Mouse (Mus musculus) intestine, postnatal 0 days (tissue): Measurements from ENCODE around the gene Echdc2. TPM values are rescaled to one million over a fixed set of nuclear protein-coding genes. Genes with fewer than 3 reads are reported as not detected.
A peak's percentile ranks its signal among the peaks of the same experiment; 100 is the strongest.

Experiments
- ATAC-seq: fragments of 200-750 bp; cut with Nextera tagmentation; 2 replicates; pipeline ENCODE4 v1.8.0; 2017; ENCODE audit warnings: mild to moderate bottlenecking, moderate TSS enrichment, moderate library complexity
- H3K27ac ChIP-seq: fragments of 300-500 bp; sonication (generic); 2 replicates; pipeline ENCODE4 v1.5.1; 2014; ENCODE audit warnings: mild to moderate bottlenecking, low read depth, low read length, moderate library complexity
- H3K27me3 ChIP-seq: fragments of 300-500 bp; sonication (generic); replicated peaks from 2 replicates; pipeline ENCODE4 v1.6.1; 2014; ENCODE audit warnings: low read length, mixed read lengths; ENCODE audit not compliant: control insufficient read depth, insufficient read depth
- H3K36me3 ChIP-seq: fragments of 300-500 bp; sonication (generic); 2 replicates; pipeline ENCODE4 v1.6.1; 2014; ENCODE audit warnings: mild to moderate bottlenecking, moderate library complexity; ENCODE audit not compliant: control insufficient read depth, insufficient read depth
- H3K4me1 ChIP-seq: fragments of 300-500 bp; sonication (generic); replicated peaks from 2 replicates; pipeline ENCODE4 v1.6.1; 2014; ENCODE audit warnings: antibody characterized with exemption, low read length, mixed read lengths; ENCODE audit not compliant: control insufficient read depth, insufficient read depth
- H3K4me2 ChIP-seq: fragments of 300-500 bp; sonication (generic); replicated peaks from 2 replicates; pipeline ENCODE4 v1.6.1; 2014; ENCODE audit warnings: low read depth, mild to moderate bottlenecking, moderate library complexity
- H3K4me3 ChIP-seq: fragments of 300-500 bp; sonication (generic); 2 replicates; pipeline ENCODE4 v1.5.1; 2014; ENCODE audit warnings: low read depth, low read length
- H3K9ac ChIP-seq: fragments of 300-500 bp; sonication (generic); 2 replicates; pipeline ENCODE4 v1.6.1; 2014; ENCODE audit warnings: mild to moderate bottlenecking, low read depth, low read length
- H3K9me3 ChIP-seq: fragments of 300-500 bp; sonication (generic); 2 replicates; pipeline ENCODE4 v1.6.1; 2016; ENCODE audit warnings: mixed run types; ENCODE audit not compliant: control insufficient read depth
- CTCF ChIP-seq: sonication (generic); IDR thresholded peaks from 2 replicates; pipeline ENCODE4 v1.5.1; 2016; ENCODE audit warnings: low read depth, mild to moderate bottlenecking, control low read depth, antibody characterized with exemption, moderate library complexity
- WGBS: fragments of 180-500 bp; shearing (Covaris S2); extraction: QIAGEN DNeasy Blood & Tissue Kit; methylation state at CpG from one replicate; pipeline ENCODE4 v1.1.7; 2014; 5-methylcytosine and 5-hydroxymethylcytosine counted together
- polyA plus RNA-seq: library from polyadenylated mRNA; unstranded; fragments of >200 nt; fragmentation: Nextera tagmentation; extraction: Ambion mirVana; gene quantifications from 2 replicates; pipeline ENCODE4 v1.2.1, GENCODE M21; 2015

Echdc2 gene
- polyA plus RNA-seq, 1 experiment from 2014 or later, result 20.8 TPM

GRCm38 (mm10) chr4:108196277-108196855 is 31.1 kb downstream of the Echdc2 start:
- no peak for ATAC-seq
- Histone ChIP-seq H3K9me3 (no peaks in the 10 kb centered on the region), H3K4me2 (no peak overlapping the region), H3K9ac (no peak overlapping the region), H3K4me1 (no peaks in the 10 kb centered on the region), H3K27ac (no peak overlapping the region), H3K36me3 (no peaks in the 10 kb centered on the region), H3K4me3 (no peak overlapping the region), H3K27me3 (no peaks in the 10 kb centered on the region)
- TF ChIP-seq CTCF, result no peak
- 64% methylated on average over 6 of the region's 6 CpGs for WGBS

GRCm38 (mm10) chr4:108199236-108199635 is 34.0 kb downstream of the Echdc2 start:
- no peaks in the 10 kb centered on the region for H3K9me3 ChIP-seq
- no peak overlapping the region for H3K4me3 ChIP-seq
- no peaks in the 10 kb centered on the region for H3K4me1 ChIP-seq
- H3K4me2 ChIP-seq, result no peak overlapping the region
- 65% methylated on average over 2 of the region's 2 CpGs for WGBS
- ATAC-seq, result no peak
- H3K27ac ChIP-seq, result no peak overlapping the region
- no peak for TF ChIP-seq CTCF
- H3K9ac ChIP-seq, result no peak overlapping the region
- no peaks in the 10 kb centered on the region for H3K27me3 ChIP-seq
- no peaks in the 10 kb centered on the region for H3K36me3 ChIP-seq

- no peak for TF ChIP-seq CTCF
- Histone ChIP-seq H3K9me3 (no peaks in the 10 kb centered on the region), H3K27ac (no peak overlapping the region), H3K27me3 (no peaks in the 10 kb centered on the region), H3K36me3 (no peaks in the 10 kb centered on the region), H3K4me1 (no peaks in the 10 kb centered on the region), H3K4me2 (no peak overlapping the region), H3K4me3 (no peak overlapping the region), H3K9ac (no peak overlapping the region)
- no peak for ATAC-seq
- WGBS, result 92% methylated on average over 6 of the region's 6 CpGs
Observed at GRCm38 (mm10) chr4:108204629-108205028, 39.4 kb downstream of the Echdc2 start.

GRCm38 (mm10) chr4:108213023-108213422 is 47.8 kb downstream of the Echdc2 start:
- Histone ChIP-seq H3K9me3 (no peaks in the 10 kb centered on the region), H3K27ac (no peak overlapping the region), H3K4me1 (no peaks in the 10 kb centered on the region), H3K4me2 (no peak overlapping the region), H3K36me3 (no peaks in the 10 kb centered on the region), H3K9ac (no peak overlapping the region), H3K4me3 (no peak overlapping the region), H3K27me3 (0 out of 2 replicates have a peak, but pooled peaks cover 4% of the 10 kb centered on the region)
- WGBS, result 89% methylated on average over 2 of the region's 2 CpGs
- TF ChIP-seq CTCF, result no peak
- no peak for ATAC-seq

GRCm38 (mm10) chr4:108217332-108218179 is 52.3 kb downstream of the Echdc2 start, which contains the start of gene Zyg11a:
Zyg11a (minus strand) TSS chr4:108218048.
- WGBS, result 2% methylated on average over 98 of the region's 107 CpGs
- Histone ChIP-seq H3K4me3 (peak within 1 kb of the TSS; percentile 47), H3K4me2 (peak within 1 kb of the TSS; percentile 85), H3K4me1 (no peaks in the 10 kb centered on the region), H3K27ac (no peak within 1 kb of the TSS), H3K9ac (peak within 1 kb of the TSS; percentile 42; the same call in 1 of the 2 replicates), H3K36me3 (no peaks in the 10 kb centered on the region), H3K27me3 (0 out of 2 replicates have a peak, but pooled peaks cover 4% of the 10 kb centered on the region), H3K9me3 (no peaks in the 10 kb centered on the region)
- ATAC-seq, result peak; percentile 63
- TF ChIP-seq CTCF, result no peak

GRCm38 (mm10) chr4:108219019-108219418 is 53.8 kb downstream of the Echdc2 start:
- 24% methylated on average over 9 of the region's 9 CpGs for WGBS
- H3K36me3 ChIP-seq, result no peaks in the 10 kb centered on the region
- no peak for TF ChIP-seq CTCF
- H3K4me2 ChIP-seq, result no peak overlapping the region
- no peaks in the 10 kb centered on the region for H3K4me1 ChIP-seq
- H3K27me3 ChIP-seq, result 0 out of 2 replicates have a peak, but pooled peaks cover 4% of the 10 kb centered on the region
- H3K9ac ChIP-seq, result no peak overlapping the region
- ATAC-seq, result no peak
- H3K27ac ChIP-seq, result no peak overlapping the region
- no peak overlapping the region for H3K4me3 ChIP-seq
- no peaks in the 10 kb centered on the region for H3K9me3 ChIP-seq
